Mouse (Mus musculus) heart, embryonic 15.5 days (tissue): ENCODE data around the gene Fbln1. TPM values are rescaled to one million over a fixed set of nuclear protein-coding genes. Genes with fewer than 3 reads are reported as not detected.
A peak's percentile ranks its signal among the peaks of the same experiment; 100 is the strongest.

Experiments used
- ATAC-seq: fragments of 200-750 bp; cut with Nextera tagmentation; replicated peaks from 2 replicates; pipeline ENCODE4 v1.8.0; 2017; ENCODE audit warnings: low read depth, moderate TSS enrichment; ENCODE audit not compliant: insufficient number of reproducible peaks, insufficient read depth, low FRiP score
- H3K27ac ChIP-seq: fragments of 300-500 bp; sonication (generic); 2 replicates; pipeline ENCODE4 v1.5.1; 2015; ENCODE audit warnings: mild to moderate bottlenecking, inconsistent platforms
- H3K27me3 ChIP-seq: fragments of 300-500 bp; sonication (generic); 2 replicates; pipeline ENCODE4 v1.6.1; 2015; ENCODE audit warnings: inconsistent platforms
- H3K36me3 ChIP-seq: fragments of 300-500 bp; sonication (generic); 2 replicates; pipeline ENCODE4 v1.6.1; 2015; ENCODE audit warnings: mild to moderate bottlenecking, inconsistent platforms
- H3K4me1 ChIP-seq: fragments of 300-500 bp; sonication (generic); replicated peaks from 2 replicates; pipeline ENCODE4 v1.6.1; 2015; ENCODE audit warnings: inconsistent platforms
- H3K4me2 ChIP-seq: fragments of 300-500 bp; sonication (generic); 2 replicates; pipeline ENCODE4 v1.6.1; 2015; ENCODE audit warnings: inconsistent platforms, mild to moderate bottlenecking, moderate library complexity
- H3K4me3 ChIP-seq: fragments of 300-500 bp; sonication (generic); 2 replicates; pipeline ENCODE4 v1.5.1; 2015; ENCODE audit warnings: mild to moderate bottlenecking, inconsistent platforms
- H3K9ac ChIP-seq: fragments of 300-500 bp; sonication (generic); 2 replicates; pipeline ENCODE4 v1.6.1; 2015; ENCODE audit warnings: mild to moderate bottlenecking, inconsistent platforms
- H3K9me3 ChIP-seq: fragments of 300-500 bp; sonication (generic); replicated peaks from 2 replicates; pipeline ENCODE4 v1.6.1; 2016; ENCODE audit warnings: inconsistent platforms
- WGBS: fragments of 180-500 bp; shearing (Covaris S2); methylation state at CpG from one replicate; pipeline ENCODE4 v1.1.7; 2015; ENCODE audit warnings: mixed read lengths; 5-methylcytosine and 5-hydroxymethylcytosine counted together
- polyA plus RNA-seq: library from polyadenylated mRNA; unstranded; fragments of >200 nt; fragmentation: Nextera tagmentation; extraction: Ambion mirVana; gene quantifications from 2 replicates; pipeline ENCODE4 v1.2.1, GENCODE M21; 2015

The Fbln1 gene
- 119 and 157 TPM in 2 replicates for polyA plus RNA-seq

- Histone ChIP-seq H3K4me2 (peak within 1 kb of the TSS; percentile 98), H3K9ac (peak within 1 kb of the TSS; percentile 83), H3K27me3 (peaks cover 21% of the 10 kb centered on the region), H3K9me3 (no peaks in the 10 kb centered on the region; the same call in 1 of the 2 replicates), H3K4me1 (peaks cover 37% of the 10 kb centered on the region), H3K4me3 (peak within 1 kb of the TSS; percentile 70), H3K36me3 (no peaks in the 10 kb centered on the region), H3K27ac (peak within 1 kb of the TSS; percentile 77)
- peak; percentile 83 for ATAC-seq
- under 1% methylated on average over 51 of the region's 64 CpGs for WGBS
Observed at GRCm38 (mm10) chr15:85205792-85206702, at the start of gene Fbln1. TSS of gene Fbln1 (plus strand) at chr15:85205949.

- no peak overlapping the region for H3K4me3 ChIP-seq
- peak; percentile 73 for ATAC-seq
- H3K4me1 ChIP-seq: peaks cover 35% of the 10 kb centered on the region
- H3K27ac ChIP-seq: peak overlapping the region; percentile 70
- 24% methylated on average over 4 of the region's 4 CpGs for WGBS
- H3K9me3 ChIP-seq: no peaks in the 10 kb centered on the region
- no peak overlapping the region for H3K9ac ChIP-seq
- H3K4me2 ChIP-seq: peak overlapping the region; percentile 18; the same call in 1 of the 2 replicates
- peaks cover 52% of the 10 kb centered on the region for H3K27me3 ChIP-seq
- H3K36me3 ChIP-seq: no peaks in the 10 kb centered on the region
Observed at GRCm38 (mm10) chr15:85156198-85156597, 49.6 kb upstream of the Fbln1 start.

- Histone ChIP-seq H3K36me3 (no peaks in the 10 kb centered on the region), H3K4me1 (peaks cover 15% of the 10 kb centered on the region), H3K9me3 (no peaks in the 10 kb centered on the region), H3K27me3 (peaks cover 51% of the 10 kb centered on the region), H3K4me2 (no peak overlapping the region), H3K4me3 (no peak overlapping the region), H3K9ac (no peak overlapping the region), H3K27ac (no peak overlapping the region)
- no peak for ATAC-seq
Observed at GRCm38 (mm10) chr15:85161416-85161815, 44.3 kb upstream of the Fbln1 start.

- WGBS: 35% methylated on average over 21 of the region's 21 CpGs
- ATAC-seq: no peak; the same call in 1 of the 2 replicates
- Histone ChIP-seq H3K27me3 (peaks cover 48% of the 10 kb centered on the region), H3K9me3 (no peaks in the 10 kb centered on the region), H3K9ac (no peak overlapping the region), H3K4me3 (no peak overlapping the region), H3K4me2 (no peak overlapping the region), H3K27ac (peak overlapping the region; percentile 52), H3K4me1 (peaks cover 16% of the 10 kb centered on the region), H3K36me3 (no peaks in the 10 kb centered on the region)
Observed at GRCm38 (mm10) chr15:85162693-85163663, 42.8 kb upstream of the Fbln1 start.

GRCm38 (mm10) chr15:85166433-85166933 lies 39.3 kb upstream of the Fbln1 start:
- H3K27me3 ChIP-seq: peaks cover 32% of the 10 kb centered on the region
- H3K9me3 ChIP-seq: no peaks in the 10 kb centered on the region
- peaks cover 16% of the 10 kb centered on the region for H3K4me1 ChIP-seq
- no peak overlapping the region for H3K4me2 ChIP-seq
- no peaks in the 10 kb centered on the region for H3K36me3 ChIP-seq
- 59% methylated on average over 11 of the region's 11 CpGs for WGBS
- H3K27ac ChIP-seq: no peak overlapping the region
- no peak overlapping the region for H3K9ac ChIP-seq
- no peak overlapping the region for H3K4me3 ChIP-seq
- ATAC-seq: no peak

GRCm38 (mm10) chr15:85167086-85167679 lies 38.6 kb upstream of the Fbln1 start:
- H3K9me3 ChIP-seq: no peaks in the 10 kb centered on the region
- peaks cover 16% of the 10 kb centered on the region for H3K4me1 ChIP-seq
- 63% methylated on average over 12 of the region's 12 CpGs for WGBS
- peaks cover 25% of the 10 kb centered on the region; the same call in 1 of the 2 replicates for H3K27me3 ChIP-seq
- no peaks in the 10 kb centered on the region for H3K36me3 ChIP-seq
- no peak overlapping the region for H3K9ac ChIP-seq
- ATAC-seq: no peak
- no peak overlapping the region for H3K27ac ChIP-seq
- H3K4me2 ChIP-seq: no peak overlapping the region
- no peak overlapping the region for H3K4me3 ChIP-seq

GRCm38 (mm10) chr15:85172054-85172453 lies 33.7 kb upstream of the Fbln1 start:
- 0 out of 2 replicates have a peak, but pooled peaks cover 7% of the 10 kb centered on the region for H3K27me3 ChIP-seq
- H3K4me2 ChIP-seq: no peak overlapping the region
- H3K4me1 ChIP-seq: peaks cover 17% of the 10 kb centered on the region
- H3K9me3 ChIP-seq: no peaks in the 10 kb centered on the region
- WGBS: 59% methylated on average over 2 of the region's 2 CpGs
- ATAC-seq: 0 out of 2 replicates have a peak, but pooled peaks have one; percentile 58
- H3K27ac ChIP-seq: no peak overlapping the region
- H3K9ac ChIP-seq: no peak overlapping the region
- H3K36me3 ChIP-seq: no peaks in the 10 kb centered on the region
- H3K4me3 ChIP-seq: no peak overlapping the region

GRCm38 (mm10) chr15:85173425-85173824 lies 32.3 kb upstream of the Fbln1 start:
- Histone ChIP-seq H3K27me3 (0 out of 2 replicates have a peak, but pooled peaks cover 7% of the 10 kb centered on the region), H3K36me3 (no peaks in the 10 kb centered on the region), H3K9ac (no peak overlapping the region), H3K27ac (peak overlapping the region; percentile 51), H3K9me3 (no peaks in the 10 kb centered on the region), H3K4me1 (peaks cover 28% of the 10 kb centered on the region), H3K4me3 (no peak overlapping the region), H3K4me2 (peak overlapping the region; percentile 14)
- WGBS: 18% methylated on average over 8 of the region's 8 CpGs
- no peak for ATAC-seq

- Histone ChIP-seq H3K27me3 (0 out of 2 replicates have a peak, but pooled peaks cover 7% of the 10 kb centered on the region), H3K9me3 (no peaks in the 10 kb centered on the region), H3K36me3 (no peaks in the 10 kb centered on the region), H3K4me3 (no peak overlapping the region), H3K27ac (0 out of 2 replicates have a peak overlapping the region, but pooled peaks have one; percentile 13), H3K4me2 (no peak overlapping the region), H3K4me1 (peaks cover 35% of the 10 kb centered on the region), H3K9ac (no peak overlapping the region)
- 53% methylated on average over 10 of the region's 10 CpGs for WGBS
- no peak for ATAC-seq
Observed at GRCm38 (mm10) chr15:85174060-85174459, 31.7 kb upstream of the Fbln1 start.

- Histone ChIP-seq H3K27ac (peak overlapping the region; percentile 88), H3K4me3 (0 out of 2 replicates have a peak overlapping the region, but pooled peaks have one; percentile 18), H3K9me3 (no peaks in the 10 kb centered on the region), H3K4me2 (peak overlapping the region; percentile 55), H3K4me1 (peaks cover 48% of the 10 kb centered on the region), H3K36me3 (no peaks in the 10 kb centered on the region), H3K9ac (no peak overlapping the region; the same call in 1 of the 2 replicates), H3K27me3 (no peaks in the 10 kb centered on the region)
- WGBS: 32% methylated on average over 8 of the region's 8 CpGs
- no peak for ATAC-seq
Observed at GRCm38 (mm10) chr15:85177576-85177975, 28.2 kb upstream of the Fbln1 start.
